Mouse (Mus musculus) E14TG2a.4 (cell line): ENCODE results near the gene Itm2c.

Experiments used
- CTCF ChIP-seq: conservative IDR thresholded peaks from 2 replicates; pipeline ENCODE4 v1.5.1; 2014; ENCODE audit warnings: low read length
- NANOG ChIP-seq: IDR thresholded peaks from 2 replicates; pipeline ENCODE4 v1.6.1; 2014; ENCODE audit warnings: borderline replicate concordance, low read length, mixed read lengths

DNA sequence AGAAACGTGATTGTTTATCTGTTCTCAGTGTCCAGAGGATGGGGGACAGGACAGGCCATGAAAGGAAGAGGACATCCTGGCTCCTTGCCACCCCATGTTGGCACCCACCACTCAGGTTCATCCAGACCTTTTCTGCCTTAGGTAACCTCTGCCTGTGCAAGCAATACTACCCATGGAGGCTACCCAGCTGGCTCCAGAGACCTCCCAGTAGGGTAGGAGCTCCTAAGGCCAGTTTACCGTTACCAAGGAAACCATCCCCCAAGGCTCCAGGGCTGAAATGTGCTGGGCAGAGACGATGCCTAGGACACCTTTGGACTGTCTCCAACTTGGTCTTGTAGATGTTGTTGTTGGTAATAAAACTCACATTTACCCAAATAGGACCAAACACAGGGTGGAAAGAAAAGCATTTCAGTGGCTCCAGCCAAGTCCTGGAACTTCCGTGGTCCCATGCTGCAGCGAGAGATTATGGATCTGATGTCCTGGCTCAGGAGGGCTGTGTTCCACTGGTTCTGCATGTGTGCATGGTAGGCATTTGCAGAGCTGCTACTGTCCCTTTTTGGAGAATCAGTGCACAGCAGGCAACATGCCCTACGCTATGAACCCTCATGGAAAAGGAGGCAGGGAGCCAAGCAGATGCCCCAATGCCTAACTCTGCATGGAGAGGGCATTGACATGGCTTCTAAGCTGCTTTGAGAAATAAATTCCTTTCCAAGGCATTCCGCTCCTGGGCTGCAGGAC lies 28.2 kb downstream of the Itm2c start:
- no peak for TF ChIP-seq CTCF
- no peak for TF ChIP-seq NANOG
